10 mouse cellular contexts compared by ENCODE assay signal in the genomic region with DNA sequence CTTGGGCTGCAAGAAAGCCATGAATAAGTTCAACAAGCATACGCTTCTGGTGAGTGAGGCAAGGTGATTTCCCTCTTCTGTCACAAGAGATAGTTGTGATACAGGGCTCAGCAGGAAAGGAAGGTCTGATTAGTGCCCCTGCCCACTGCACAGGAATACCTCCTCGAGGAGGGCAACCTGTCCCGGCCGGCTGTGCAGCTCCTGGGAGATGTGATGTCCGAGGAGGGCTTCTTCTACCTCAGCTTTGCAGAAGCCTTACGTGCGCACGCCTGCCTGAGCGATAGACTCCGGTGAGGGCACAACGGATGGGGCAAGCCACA. TPM values are rescaled to one million over a fixed set of nuclear protein-coding genes. Genes with fewer than 3 reads are reported as not detected.
DNase-seq lines count a peak whose midpoint lies in the region; ATAC-seq and TF ChIP-seq lines count a peak whose summit lies in the region.
"Had no signal": no experiment of that assay in that cellular context is flagged by ENCODE, and none has a peak within 500 bp of the region (broad histone marks: within the 10 kb centered on the region; RNA-seq: fewer than 3 reads in every experiment).

No protein-coding gene starts in this region.

- peak overlapping the region; percentile 59 for H3K4me2 ChIP-seq in lung, embryonic 14.5 days
- peak overlapping the region; percentile 52 for H3K4me2 ChIP-seq in forebrain, embryonic 12.5 days
- peak overlapping the region; percentile 44 for H3K4me2 ChIP-seq in neural tube, embryonic 14.5 days (ENCODE audit: low read depth, low read length)

- no peak overlapping the region for H3K27ac ChIP-seq in lung, embryonic 14.5 days (ENCODE audit: low read depth)
- H3K27ac ChIP-seq in forebrain, embryonic 12.5 days, result no peak overlapping the region
- H3K27ac ChIP-seq in limb, embryonic 10.5 days, result no peak overlapping the region
- no peak overlapping the region for H3K27ac ChIP-seq in neural tube, embryonic 14.5 days (ENCODE audit: low read depth, low read length)

- 25% methylated on average over 11 of the region's 11 CpGs for WGBS in lung, embryonic 14.5 days
- WGBS in forebrain, embryonic 12.5 days, result 23% methylated on average over 11 of the region's 11 CpGs
- WGBS in limb, embryonic 10.5 days, result 28% methylated on average over 11 of the region's 11 CpGs
- 34% methylated on average over 11 of the region's 11 CpGs for WGBS in neural tube, embryonic 14.5 days

- no peak for ATAC-seq in lung, embryonic 14.5 days (ENCODE audit: insufficient read depth)
- ATAC-seq in forebrain, embryonic 12.5 days (ENCODE audit: low FRiP score), result 0 out of 2 replicates have a peak, but pooled peaks have one; percentile 5
- no peak; the same call in 1 of the 2 replicates for ATAC-seq in neural tube, embryonic 14.5 days (ENCODE audit: low read depth)

- H3K9ac ChIP-seq in lung, embryonic 14.5 days, result peak overlapping the region; percentile 27; the same call in 1 of the 2 replicates
- peak overlapping the region; percentile 51; the same call in 1 of the 2 replicates for H3K9ac ChIP-seq in forebrain, embryonic 12.5 days
- 0 out of 2 replicates have a peak overlapping the region, but pooled peaks have one; percentile 37 for H3K9ac ChIP-seq in neural tube, embryonic 14.5 days (replicated peaks; ENCODE audit: low read depth, low read length)

- no peaks in the 10 kb centered on the region for H3K4me1 ChIP-seq in lung, embryonic 14.5 days (ENCODE audit: insufficient read depth)
- peaks cover 13% of the 10 kb centered on the region for H3K4me1 ChIP-seq in forebrain, embryonic 12.5 days
- peaks cover 28% of the 10 kb centered on the region for H3K4me1 ChIP-seq in limb, embryonic 10.5 days
- peaks cover 13% of the 10 kb centered on the region for H3K4me1 ChIP-seq in neural tube, embryonic 14.5 days (ENCODE audit: control insufficient read depth, insufficient read depth, low read length)

- H3K9me3 ChIP-seq in lung, embryonic 14.5 days (ENCODE audit: low read depth, low read length), result no peaks in the 10 kb centered on the region
- H3K9me3 ChIP-seq in forebrain, embryonic 12.5 days, result no peaks in the 10 kb centered on the region
- H3K9me3 ChIP-seq in limb, embryonic 10.5 days (replicated peaks), result no peaks in the 10 kb centered on the region
- H3K9me3 ChIP-seq in neural tube, embryonic 14.5 days (ENCODE audit: control insufficient read depth, low read length), result no peaks in the 10 kb centered on the region

- peaks cover 34% of the 10 kb centered on the region for H3K36me3 ChIP-seq in lung, embryonic 14.5 days (ENCODE audit: insufficient read depth)
- H3K36me3 ChIP-seq in forebrain, embryonic 12.5 days (replicated peaks), result peaks cover 34% of the 10 kb centered on the region
- peaks cover 43% of the 10 kb centered on the region for H3K36me3 ChIP-seq in limb, embryonic 10.5 days
- peaks cover 24% of the 10 kb centered on the region for H3K36me3 ChIP-seq in neural tube, embryonic 14.5 days (ENCODE audit: control insufficient read depth, insufficient read depth, low read length)

- TF ChIP-seq CTCF in lung, embryonic 14.5 days (IDR thresholded peaks at IDR 0.05; ENCODE audit: low read depth), result no peak

- peaks cover 15% of the 10 kb centered on the region for H3K27me3 ChIP-seq in lung, embryonic 14.5 days (ENCODE audit: insufficient read depth, low read length)
- H3K27me3 ChIP-seq in forebrain, embryonic 12.5 days, result peaks cover 48% of the 10 kb centered on the region
- H3K27me3 ChIP-seq in limb, embryonic 10.5 days (ENCODE audit: low read depth, poor library complexity, severe bottlenecking), result peaks cover 41% of the 10 kb centered on the region
- H3K27me3 ChIP-seq in neural tube, embryonic 14.5 days (ENCODE audit: control insufficient read depth, insufficient read depth, low read length), result peaks cover 6% of the 10 kb centered on the region; the same call in 1 of the 2 replicates

- DNase-seq in lung, embryonic 14.5 days, result no peak
- no peak for DNase-seq in lung, postnatal 14 days
- DNase-seq in limb, embryonic 10.5 days (ENCODE audit: low spot score), result peak; percentile 48
- DNase-seq in urinary bladder, postnatal 4 days (ENCODE audit: low spot score in 2 of 2), result no peak
- DNase-seq in cerebellum, adult 9-10 months, result no peak
- DNase-seq in left cerebral cortex, adult 8-10 months (ENCODE audit: low spot score in 2 of 2), result no peak
- DNase-seq: cerebellum, adult 9-11 months; kidney, adult 9 months had no signal

- peak overlapping the region; percentile 30 for H3K4me3 ChIP-seq in lung, embryonic 14.5 days (ENCODE audit: low read depth, low read length)
- peak overlapping the region; percentile 27 for H3K4me3 ChIP-seq in forebrain, embryonic 12.5 days (replicated peaks)
- peak overlapping the region; percentile 47 for H3K4me3 ChIP-seq in limb, embryonic 10.5 days
- peak overlapping the region; percentile 15; the same call in 1 of the 2 replicates for H3K4me3 ChIP-seq in neural tube, embryonic 14.5 days (ENCODE audit: low read depth, low read length)

RNA-seq across cellular contexts. Expression of a gene that starts 9.7 kb away (rescaled TPM):
- polyA plus RNA-seq in lung, embryonic 14.5 days (2014; fragmentation: Nextera tagmentation; extraction: Ambion mirVana), result 61.9 and 76.9 TPM in 2 replicates
- polyA plus RNA-seq in forebrain, embryonic 12.5 days (2016; fragmentation: Nextera tagmentation; extraction: Ambion mirVana), result 95.2 and 96.0 TPM in 2 replicates
- polyA plus RNA-seq in limb, embryonic 10.5 days (2016; fragmentation: Nextera tagmentation; extraction: Ambion mirVana), result 96.4 and 99.6 TPM in 2 replicates
- 36.4 and 46.8 TPM in 2 replicates for polyA plus RNA-seq in neural tube, embryonic 14.5 days (2014; fragmentation: Nextera tagmentation; extraction: Ambion mirVana)
- 10 to 100 TPM; 53.8 to 68.8 (median 64.7) TPM for total RNA-seq in left cerebral cortex, adult 8-10 months (2022)

RNA-seq across cellular contexts. Expression of a gene that starts 9.7 kb away (rescaled TPM):
- 60.1 and 73.7 TPM in 2 replicates for polyA plus RNA-seq in lung, embryonic 14.5 days (2014; fragmentation: Nextera tagmentation; extraction: Ambion mirVana)
- polyA plus RNA-seq in forebrain, embryonic 12.5 days (2016; fragmentation: Nextera tagmentation; extraction: Ambion mirVana), result 80.7 and 83.8 TPM in 2 replicates
- polyA plus RNA-seq in limb, embryonic 10.5 days (2016; fragmentation: Nextera tagmentation; extraction: Ambion mirVana), result 71.4 and 75.2 TPM in 2 replicates
- polyA plus RNA-seq in neural tube, embryonic 14.5 days (2014; fragmentation: Nextera tagmentation; extraction: Ambion mirVana), result 92.5 and 96.4 TPM in 2 replicates
- 10 to 100 TPM; 76.4 to 88.3 (median 82.2) TPM for total RNA-seq in left cerebral cortex, adult 8-10 months (2022)

RNA-seq across cellular contexts. Expression of a gene that starts 17.8 kb away (rescaled TPM):
- polyA plus RNA-seq in lung, embryonic 14.5 days (2014; fragmentation: Nextera tagmentation; extraction: Ambion mirVana), result 30.3 and 30.7 TPM in 2 replicates
- 37.8 and 39.1 TPM in 2 replicates for polyA plus RNA-seq in forebrain, embryonic 12.5 days (2016; fragmentation: Nextera tagmentation; extraction: Ambion mirVana)
- polyA plus RNA-seq in limb, embryonic 10.5 days (2016; fragmentation: Nextera tagmentation; extraction: Ambion mirVana), result 37.5 and 43.1 TPM in 2 replicates
- polyA plus RNA-seq in neural tube, embryonic 14.5 days (2014; fragmentation: Nextera tagmentation; extraction: Ambion mirVana), result 27.1 and 28.8 TPM in 2 replicates
- total RNA-seq in left cerebral cortex, adult 8-10 months (2022), result 10 to 100 TPM; 23.9 to 27.0 (median 24.4) TPM

RNA-seq across cellular contexts. Expression of a gene that starts 22.7 kb away (rescaled TPM):
- 3.1 TPM in 2 replicates for polyA plus RNA-seq in lung, embryonic 14.5 days (2014; fragmentation: Nextera tagmentation; extraction: Ambion mirVana)
- polyA plus RNA-seq in forebrain, embryonic 12.5 days (2016; fragmentation: Nextera tagmentation; extraction: Ambion mirVana), result 6.9 and 7.1 TPM in 2 replicates
- polyA plus RNA-seq in limb, embryonic 10.5 days (2016; fragmentation: Nextera tagmentation; extraction: Ambion mirVana), result 3.1 and 3.4 TPM in 2 replicates
- polyA plus RNA-seq in neural tube, embryonic 14.5 days (2014; fragmentation: Nextera tagmentation; extraction: Ambion mirVana), result 2.1 and 2.3 TPM in 2 replicates
- 10 to 100 TPM; 23.8 to 26.8 (median 24.2) TPM for total RNA-seq in left cerebral cortex, adult 8-10 months (2022)

RNA-seq across cellular contexts. Expression of a gene that starts 22.9 kb away (rescaled TPM):
- 0.93 and 1.5 TPM in 2 replicates for polyA plus RNA-seq in lung, embryonic 14.5 days (2014; fragmentation: Nextera tagmentation; extraction: Ambion mirVana)
- polyA plus RNA-seq in forebrain, embryonic 12.5 days (2016; fragmentation: Nextera tagmentation; extraction: Ambion mirVana), result 2.3 and 2.5 TPM in 2 replicates
- polyA plus RNA-seq in limb, embryonic 10.5 days (2016; fragmentation: Nextera tagmentation; extraction: Ambion mirVana), result 0.89 and 0.94 TPM in 2 replicates
- 1.6 and 1.7 TPM in 2 replicates for polyA plus RNA-seq in neural tube, embryonic 14.5 days (2014; fragmentation: Nextera tagmentation; extraction: Ambion mirVana)
- 1 to 10 TPM; 2.1 to 8.4 (median 5.8) TPM for total RNA-seq in left cerebral cortex, adult 8-10 months (2022)
